Mouse (Mus musculus) layer of hippocampus, postnatal 10 days (tissue): ENCODE results near the gene Cnpy2. TPM values are rescaled to one million over a fixed set of nuclear protein-coding genes. Genes with fewer than 3 reads are reported as not detected.
"Not testable (repeated sequence)": the region's sequence is repeated elsewhere in the genome, so short reads cannot be mapped to it uniquely, and the experiment has no call there.

ENCODE experiments used
- DNase-seq, 2 experiments: peaks; one replicate each; pipeline ENCODE4 v3.0.0; 2021; ENCODE audit warnings: low spot score in 2 of 2
- long read RNA-seq: library from polyadenylated mRNA; stranded (forward); transcript quantifications from one replicate; pipeline ENCODE4 v2.0.0, GENCODE M21; 2023
- total RNA-seq, 2 experiments: library from RNA; stranded (reverse); gene quantifications; 2 replicates each; pipeline ENCODE4 v1.2.3; 2021

Cnpy2 gene
- 10 to 100 TPM; 75.5 to 78.5 TPM for total RNA-seq
- long read RNA-seq, transcript Cnpy2-202 (6 exons, 1,383 nt) = major isoform, 58 of 67 reads
- long read RNA-seq, partial matches to known transcripts = 2 of 67 reads
- long read RNA-seq, other reads (novel, unspliced or antisense) = 7 of 67 reads

GRCm38 (mm10) chr10:128322141-128323108, at the start of gene Cnpy2:
Cnpy2 (plus strand) TSS chr10:128322459.
- peak; percentile 85 to 88 for DNase-seq

DNA sequence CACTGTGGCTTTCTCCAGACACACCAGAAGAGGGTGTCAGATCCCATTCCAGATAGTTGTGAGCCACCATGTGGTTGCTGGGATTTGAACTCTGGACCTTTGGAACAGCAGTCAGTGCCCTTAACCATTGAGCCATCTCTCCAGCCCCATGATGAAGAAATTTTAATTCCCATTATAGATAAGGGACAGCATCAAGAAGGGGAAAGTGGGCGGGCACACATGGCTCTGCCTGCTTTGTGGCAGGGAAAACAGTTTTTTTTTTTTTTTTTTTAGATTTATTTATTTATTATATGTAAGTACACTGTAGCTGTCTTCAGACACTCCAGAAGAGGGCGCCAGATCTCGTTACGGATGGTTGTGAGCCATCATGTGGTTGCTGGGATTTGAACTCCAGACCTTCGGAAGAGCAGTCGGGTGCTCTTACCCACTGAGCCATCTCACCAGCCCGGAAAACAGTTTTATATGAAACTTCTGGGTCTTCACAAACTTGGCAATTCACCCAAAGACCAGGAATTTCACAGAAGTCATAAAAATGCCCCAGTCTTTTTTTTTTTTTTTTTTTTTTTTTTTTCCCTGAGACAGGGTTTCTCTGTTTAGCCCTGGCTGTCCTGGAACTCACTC, 49.3 kb upstream of the Cnpy2 start:
- DNase-seq = not testable (repeated sequence)

DNA sequence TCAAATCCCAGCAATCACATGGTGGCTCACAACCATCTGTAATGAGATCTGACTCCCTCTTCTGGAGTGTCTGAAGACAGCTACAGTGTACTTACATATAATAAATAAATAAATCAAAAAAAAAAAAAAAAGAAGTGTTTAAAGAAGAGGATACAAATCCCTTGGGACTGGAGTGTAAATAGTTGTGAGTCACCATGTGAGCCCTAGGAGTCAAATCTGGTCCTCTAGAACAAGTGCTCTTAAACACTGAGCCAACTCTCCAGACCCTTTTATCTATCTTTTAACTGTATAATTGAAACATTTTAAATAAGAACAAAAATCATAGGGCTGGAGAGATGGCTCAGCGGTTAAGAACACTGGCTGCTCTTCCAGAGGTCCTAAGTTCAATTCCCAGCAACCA, 46.9 kb upstream of the Cnpy2 start:
- not testable (repeated sequence) for DNase-seq

GRCm38 (mm10) chr10:128278158-128278557, 44.1 kb upstream of the Cnpy2 start:
- no peak for DNase-seq

GRCm38 (mm10) chr10:128280943-128281342, 41.3 kb upstream of the Cnpy2 start:
- no peak for DNase-seq

DNA sequence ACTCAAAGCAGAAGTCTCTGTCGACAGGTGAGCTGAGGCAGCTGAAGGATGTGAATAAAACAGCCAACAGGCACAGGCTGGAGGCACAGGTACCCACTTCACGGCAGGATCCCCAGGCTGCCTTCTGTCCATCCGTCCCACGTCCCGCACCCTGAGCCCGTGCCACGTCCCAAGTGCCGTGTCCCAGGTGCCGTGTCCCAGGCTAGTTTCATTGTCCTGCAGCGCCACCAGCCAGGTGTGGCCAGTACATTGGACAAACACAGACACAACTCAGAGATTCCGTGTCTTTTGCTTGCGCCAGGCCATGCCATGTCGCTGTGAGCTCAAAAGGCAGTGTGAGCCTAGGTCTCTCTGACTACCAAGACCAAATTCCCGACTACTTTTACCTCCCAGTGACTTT, 40.6 kb upstream of the Cnpy2 start:
- no peak for DNase-seq

DNA sequence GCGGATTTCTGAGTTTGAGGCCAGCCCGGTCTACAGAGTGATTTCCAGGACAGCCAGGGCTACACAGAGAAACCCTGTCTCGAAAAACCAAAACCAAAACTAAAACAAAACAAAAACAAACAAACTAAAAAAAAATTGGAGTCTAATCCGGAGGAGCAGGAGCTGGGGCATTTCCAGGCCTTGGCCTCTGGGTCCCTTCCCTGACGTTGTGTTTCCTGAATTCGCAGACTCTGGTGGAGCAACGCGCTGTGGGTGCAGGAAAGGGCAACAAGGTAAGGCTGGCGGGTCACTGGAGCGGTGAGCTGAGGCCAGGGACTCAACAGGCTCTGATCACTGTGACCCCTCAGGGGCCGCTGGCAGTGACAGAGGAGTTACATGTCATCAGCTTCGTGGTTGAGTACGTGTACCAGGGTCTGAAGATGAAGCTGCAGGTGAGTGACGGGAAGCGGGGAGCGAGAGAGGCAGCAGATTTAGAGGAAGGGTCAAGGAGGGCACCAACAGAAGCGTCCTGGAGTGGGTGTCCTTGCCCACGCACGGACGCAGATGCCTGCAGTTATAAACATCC, 39.3 kb upstream of the Cnpy2 start:
- no peak for DNase-seq

DNA sequence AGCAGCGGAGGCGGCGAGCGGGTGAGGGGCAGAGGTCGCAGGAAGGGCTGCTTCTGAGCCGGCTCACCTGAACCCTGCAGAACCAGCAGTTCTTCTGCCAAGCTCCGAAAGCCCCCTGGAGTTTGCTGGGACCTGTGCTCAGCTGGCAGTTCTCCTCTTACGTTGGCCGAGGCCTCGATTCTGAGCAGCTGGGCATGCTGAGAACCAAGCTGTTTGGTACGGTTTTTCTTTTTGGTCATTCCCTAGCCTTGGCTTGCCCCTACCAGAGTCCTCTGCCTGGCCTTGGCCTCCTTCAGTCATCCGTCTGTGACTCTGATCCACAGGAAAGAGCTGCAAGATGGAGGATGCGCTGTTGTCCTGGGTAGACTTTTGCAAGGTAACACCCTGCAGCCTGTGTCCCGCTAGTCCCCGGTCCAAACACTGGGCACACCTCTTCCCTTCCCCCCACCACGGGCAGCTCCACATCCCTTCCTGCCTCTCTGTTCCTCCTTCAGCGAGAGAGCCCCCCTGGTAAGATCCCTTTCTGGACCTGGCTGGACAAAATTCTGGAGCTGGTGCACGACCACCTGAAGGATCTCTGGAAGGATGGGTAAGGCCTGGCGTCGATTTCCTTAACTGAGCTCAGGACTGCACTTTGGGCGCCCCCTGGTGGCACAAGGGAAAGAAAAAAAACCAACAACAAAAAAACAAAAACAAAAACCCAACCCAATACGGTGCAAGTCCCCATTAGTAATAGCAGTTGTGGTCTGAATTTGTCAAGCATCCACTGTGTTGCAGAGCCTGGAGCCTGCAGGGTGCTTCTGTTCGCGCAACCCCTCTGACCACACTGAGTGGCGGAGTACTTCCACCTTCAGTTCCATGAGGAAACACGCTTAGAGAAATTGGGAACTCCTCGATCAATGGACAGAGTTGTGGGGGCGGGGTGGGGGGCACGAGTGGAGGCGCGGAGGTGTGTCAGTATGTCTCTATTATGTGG, 38.4 kb upstream of the Cnpy2 start:
- peak; percentile 77 to 80 for DNase-seq

- DNase-seq = peak; percentile 17 to 32
Observed at GRCm38 (mm10) chr10:128290594-128290993, 31.7 kb upstream of the Cnpy2 start.

DNA sequence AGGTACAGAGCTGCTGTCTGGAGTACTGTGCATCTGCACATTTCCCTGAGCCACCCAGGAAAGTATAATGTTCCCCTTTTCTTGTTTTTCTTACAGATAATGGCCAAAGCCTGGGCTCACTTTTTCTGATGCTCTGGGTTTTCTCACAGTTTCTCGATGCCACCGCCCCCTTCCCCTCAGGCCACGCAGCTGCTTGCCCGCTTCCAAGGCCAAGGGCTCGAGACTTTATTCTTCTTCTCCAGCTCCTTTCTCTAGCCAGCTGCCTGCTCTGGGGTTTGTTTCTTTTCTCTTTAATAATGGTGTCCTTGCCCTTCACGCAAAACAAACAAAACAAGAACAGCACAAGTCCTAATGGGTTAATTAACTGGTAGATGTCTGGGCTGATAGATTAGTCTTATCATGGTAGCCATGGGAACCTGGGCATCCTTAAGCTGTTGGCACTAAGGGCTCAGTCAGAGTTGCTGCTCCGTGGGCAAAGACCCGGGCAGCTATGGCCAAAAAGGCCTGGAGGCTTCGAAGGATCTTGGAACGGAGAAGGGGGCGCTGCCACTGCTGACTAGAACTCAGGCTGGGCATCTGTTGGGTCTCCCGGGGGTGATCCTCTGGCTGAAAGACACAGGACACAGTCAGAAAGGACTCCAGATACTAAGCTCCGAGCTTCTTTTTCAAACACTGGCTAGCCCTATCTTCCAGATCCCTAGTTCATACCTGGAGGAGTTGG, 25.7 kb upstream of the Cnpy2 start:
- DNase-seq = peak; percentile 12 to 20

- no peak for DNase-seq
Observed at GRCm38 (mm10) chr10:128297221-128297620, 25.0 kb upstream of the Cnpy2 start.

DNA sequence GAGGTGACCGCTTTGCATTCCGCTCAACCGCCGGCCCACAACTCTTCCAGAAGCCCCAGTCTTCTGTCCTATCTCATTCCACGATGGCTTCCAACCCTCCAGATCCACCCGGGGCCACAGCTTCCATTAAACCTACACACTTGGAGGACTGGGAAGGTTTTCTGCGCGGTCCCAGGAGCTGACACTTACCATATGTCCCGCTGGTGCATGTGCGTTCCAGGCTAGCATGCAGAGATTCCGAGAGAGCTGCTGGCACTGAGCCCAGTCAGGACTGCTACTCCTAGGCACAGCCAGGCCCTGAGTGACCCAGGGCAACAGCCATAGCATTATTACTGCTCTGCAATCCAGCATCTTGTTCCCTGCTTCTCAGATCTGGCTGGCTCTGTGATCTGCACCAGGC, 24.6 kb upstream of the Cnpy2 start:
- no peak for DNase-seq

DNA sequence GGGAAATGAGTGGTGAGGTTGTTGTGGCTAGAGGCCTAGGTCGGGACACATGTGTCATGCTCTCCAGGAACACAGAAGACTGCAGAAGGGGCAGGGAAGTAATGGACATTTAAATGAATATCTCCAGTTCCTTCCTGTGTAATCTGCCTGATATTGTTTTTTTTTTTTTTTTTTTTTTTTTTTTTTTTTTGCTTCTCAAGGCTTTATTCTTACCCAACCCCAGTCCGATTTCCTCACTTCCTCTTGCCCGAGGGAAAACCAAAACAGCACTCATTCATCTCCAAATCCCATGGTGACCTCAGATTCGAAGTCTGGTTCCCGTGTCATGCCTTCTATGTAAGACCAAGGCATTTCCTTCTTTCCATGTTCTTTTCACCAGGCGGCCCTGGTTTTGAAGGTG, 24.0 kb upstream of the Cnpy2 start:
- no peak for DNase-seq

GRCm38 (mm10) chr10:128298702-128299171, 23.5 kb upstream of the Cnpy2 start, which contains the start of gene Il23a:
Il23a (minus strand) TSS chr10:128298752.
- DNase-seq = no peak

- DNase-seq = no peak
Observed at GRCm38 (mm10) chr10:128302357-128302756, 19.9 kb upstream of the Cnpy2 start.

DNA sequence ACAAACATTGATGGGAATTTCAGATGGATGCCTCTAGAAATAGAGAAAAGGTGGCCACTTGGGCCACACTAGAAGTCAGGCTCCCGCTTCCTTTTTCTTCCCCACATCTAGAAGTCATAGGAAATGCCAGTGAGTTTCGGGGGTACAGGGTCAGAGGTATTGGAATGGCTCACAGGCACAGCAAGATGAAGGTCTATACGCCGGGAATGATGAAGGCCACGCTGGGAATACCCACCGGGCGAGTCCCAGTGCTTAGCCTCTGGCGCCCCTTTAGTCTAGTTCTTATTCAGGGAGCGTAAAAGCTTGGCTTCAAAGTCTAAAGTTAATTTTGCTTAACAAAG, 19.5 kb upstream of the Cnpy2 start:
- no peak for DNase-seq

DNA sequence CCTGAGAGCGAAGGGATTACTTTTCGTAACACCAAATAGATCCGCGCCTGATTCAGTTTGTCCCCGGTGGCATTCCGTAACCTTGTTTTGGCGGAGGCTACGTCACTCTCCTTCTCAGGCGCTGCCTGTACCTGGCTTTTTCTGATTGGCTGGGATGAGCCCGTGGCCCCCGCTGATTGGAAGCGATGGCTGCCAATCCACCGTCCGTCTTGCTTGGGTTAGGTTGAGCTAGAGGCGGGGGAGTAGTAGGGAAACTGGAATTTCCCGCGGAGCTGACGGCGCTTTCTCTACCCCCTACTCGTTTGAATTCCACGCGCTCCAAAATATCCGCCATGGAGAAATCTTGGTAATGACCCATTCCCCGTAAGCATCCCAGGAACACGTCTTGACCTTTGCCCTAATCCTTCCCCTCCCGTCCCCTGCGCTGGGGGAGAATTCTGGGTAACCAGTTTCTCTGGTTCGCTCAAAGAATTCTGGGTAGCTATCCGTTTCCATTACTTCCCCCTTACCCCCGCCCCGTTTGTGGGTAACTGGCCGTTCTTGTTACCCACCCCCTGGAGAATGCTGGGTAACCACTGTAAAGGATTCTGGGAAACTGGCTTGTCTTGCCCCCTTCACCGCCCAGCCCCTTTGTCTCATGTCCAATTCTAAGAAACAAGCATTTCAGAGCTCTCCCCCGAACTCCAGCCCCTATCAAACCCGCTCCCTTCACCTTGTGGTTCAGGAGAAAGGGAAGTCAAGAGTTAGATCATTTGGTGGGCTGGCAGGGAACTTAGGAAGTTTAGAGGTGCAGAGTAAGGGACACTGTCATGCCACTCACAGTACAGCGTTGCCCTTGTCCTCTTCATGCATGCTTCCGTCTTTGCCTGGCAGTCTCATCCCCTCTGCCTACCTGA, 18.9 kb upstream of the Cnpy2 start, which contains the start of gene Pan2:
TSS of gene Pan2 (plus strand) at position 210 of the 896 bp plus-strand sequence.
- peak; percentile 100 for DNase-seq

- DNase-seq = no peak
Observed at GRCm38 (mm10) chr10:128309654-128310053, 12.6 kb upstream of the Cnpy2 start.

DNA sequence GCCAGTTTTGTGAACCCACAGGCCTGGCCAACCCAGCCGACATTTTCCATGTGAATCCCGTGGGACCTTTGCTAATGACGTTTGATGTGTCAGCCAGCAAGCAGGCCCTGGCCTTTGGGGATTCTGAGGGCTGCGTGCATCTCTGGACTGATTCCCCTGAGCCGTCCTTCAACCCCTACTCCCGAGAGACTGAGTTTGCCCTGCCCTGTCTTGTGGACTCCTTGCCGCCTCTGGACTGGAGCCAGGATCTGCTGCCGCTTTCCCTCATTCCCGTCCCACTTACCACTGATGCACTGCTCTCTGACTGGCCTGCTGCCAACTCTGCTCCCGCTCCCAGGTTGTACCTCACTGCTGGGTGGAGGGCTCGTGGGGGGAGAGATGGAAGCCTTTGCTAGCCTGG, 12.1 kb upstream of the Cnpy2 start:
- peak; percentile 23 to 50 for DNase-seq
